Mouse (Mus musculus) cortical plate, adult 2 months (tissue): ENCODE measurements around the gene Olfr976.
"Not testable (repeated sequence)": the region's sequence is repeated elsewhere in the genome, so short reads cannot be mapped to it uniquely, and the experiment has no call there.

Experiments
- CTCF ChIP-seq: fragments of 200-500 bp; IDR thresholded peaks from 2 replicates; pipeline ENCODE4 v1.5.1; 2011; ENCODE audit warnings: mild to moderate bottlenecking, control low read depth, low read length; ENCODE audit not compliant: insufficient read depth; ENCODE audit errors: extremely low read depth
- POLR2A ChIP-seq: fragments of 200-500 bp; IDR thresholded peaks from 2 replicates; pipeline ENCODE4 v1.6.1; 2011; ENCODE audit warnings: mild to moderate bottlenecking, low read length, control low read depth; ENCODE audit not compliant: insufficient read depth; ENCODE audit errors: extremely low read depth

DNA sequence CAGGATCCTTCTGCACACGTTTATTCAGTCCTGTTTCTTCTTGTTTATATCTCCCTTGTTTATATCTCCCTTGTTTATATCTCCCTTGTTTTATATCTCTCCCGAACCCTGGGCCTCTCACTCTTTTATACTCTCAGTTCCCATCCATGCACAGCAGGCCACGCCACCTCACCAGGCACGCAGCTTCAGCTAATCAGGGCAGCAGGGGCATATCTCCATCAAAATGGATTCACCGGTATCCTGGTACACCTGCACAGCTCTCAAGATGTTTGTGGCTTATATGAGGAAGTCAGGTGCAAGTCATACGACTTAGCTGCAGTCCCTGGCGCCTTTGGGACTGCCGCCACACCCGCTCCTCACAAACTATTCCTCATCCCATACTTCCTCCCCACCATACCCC, at the start of gene Olfr976:
- not testable (repeated sequence) for TF ChIP-seq POLR2A, CTCF
